Mouse (Mus musculus) C2C12 (cell line): ENCODE results near the gene Klf15. TPM values are rescaled to one million over a fixed set of nuclear protein-coding genes. Genes with fewer than 3 reads are reported as not detected.

Experiments
- H3K27me3 ChIP-seq: one replicate; pipeline ENCODE4 v1.6.1; 2011; ENCODE audit not compliant: control insufficient read depth, insufficient read depth, insufficient read length
- H3K36me3 ChIP-seq: one replicate; pipeline ENCODE4 v1.6.1; 2011; ENCODE audit not compliant: control insufficient read depth, insufficient read depth
- H3K4me3 ChIP-seq: one replicate; pipeline ENCODE4 v1.5.1; 2011; ENCODE audit warnings: mild to moderate bottlenecking, control low read depth; ENCODE audit not compliant: poor library complexity, insufficient read depth, severe bottlenecking
- H3K79me2 ChIP-seq: one replicate; pipeline ENCODE4 v1.6.1; 2011; ENCODE audit not compliant: control insufficient read depth, insufficient read depth
- H3K79me3 ChIP-seq: one replicate; pipeline ENCODE4 v1.6.1; 2011; ENCODE audit warnings: low read depth, control low read depth
- H3ac ChIP-seq: one replicate; pipeline ENCODE3; 2011; ENCODE audit warnings: low read depth; ENCODE audit not compliant: control insufficient read depth, insufficient read length
- CEBPB ChIP-seq: IDR thresholded peaks from one replicate; pipeline ENCODE4 v1.6.1; 2011; ENCODE audit warnings: low read depth, mild to moderate bottlenecking, control low read depth, moderate library complexity
- CTCF ChIP-seq: IDR thresholded peaks from one replicate; pipeline ENCODE4 v1.5.1; 2011; ENCODE audit not compliant: control insufficient read depth, insufficient read depth, insufficient read length
- FOSL1 ChIP-seq: IDR thresholded peaks from one replicate; pipeline ENCODE4 v1.8.0; 2011; ENCODE audit warnings: mild to moderate bottlenecking, low read length; ENCODE audit not compliant: poor library complexity, insufficient read depth, severe bottlenecking
- MAX ChIP-seq: IDR thresholded peaks from one replicate; pipeline ENCODE4 v1.6.1; 2011; ENCODE audit warnings: mild to moderate bottlenecking, control low read depth
- MYOD1 ChIP-seq: IDR thresholded peaks from one replicate; pipeline ENCODE4 v1.6.1; 2011; ENCODE audit warnings: low read depth; ENCODE audit not compliant: control insufficient read depth, insufficient read length
- MYOG ChIP-seq: IDR thresholded peaks from one replicate; pipeline ENCODE4 v1.6.1; 2011; ENCODE audit not compliant: control insufficient read depth, insufficient read length; ENCODE audit errors: extremely low read depth
- USF1 ChIP-seq: IDR thresholded peaks from one replicate; pipeline ENCODE4 v1.6.1; 2011; ENCODE audit warnings: low read depth, mild to moderate bottlenecking, control low read depth, moderate library complexity
- polyA plus RNA-seq: library from polyadenylated mRNA; unstranded; fragments of >200 nt; fragmentation: generic; extraction: Trizol; gene quantifications from one replicate; pipeline ENCODE4 v1.2.1, GENCODE M21; 2012; ENCODE audit warnings: missing spikeins

The Klf15 gene
- polyA plus RNA-seq, 1 experiment: not detected

GRCm38 (mm10) chr6:90461771-90462170 lies 605 bp upstream of the Klf15 start:
- Histone ChIP-seq H3K79me3 (no peaks in the 10 kb centered on the region), H3K36me3 (no peaks in the 10 kb centered on the region), H3K27me3 (peaks cover 38% of the 10 kb centered on the region), H3K4me3 (no peak overlapping the region), H3ac (no peak overlapping the region), H3K79me2 (no peaks in the 10 kb centered on the region)
- TF ChIP-seq MYOG: no peak
- no peak for TF ChIP-seq CTCF
- no peak for TF ChIP-seq CEBPB
- no peak for TF ChIP-seq USF1
- TF ChIP-seq MAX: no peak
- no peak for TF ChIP-seq MYOD1
- no peak for TF ChIP-seq FOSL1

DNA sequence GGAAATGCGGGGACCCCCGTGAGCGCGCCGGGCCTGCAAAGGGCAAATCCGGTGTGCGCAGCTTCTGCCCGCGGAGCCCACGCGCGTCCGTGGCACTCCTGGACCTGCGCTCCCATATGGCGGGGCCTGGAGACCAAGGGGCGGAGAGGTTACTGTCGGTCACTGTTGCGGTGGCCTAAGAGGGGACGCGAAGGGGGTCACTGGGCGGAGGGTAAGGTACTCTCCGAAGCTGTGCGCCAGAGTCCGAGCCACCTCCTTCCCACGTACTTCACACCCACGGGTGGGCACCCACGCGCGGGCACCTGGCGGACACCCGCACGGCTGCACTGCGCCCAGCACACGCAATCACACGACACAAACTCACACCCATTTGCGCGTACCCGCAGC lies 458 bp downstream of the Klf15 start:
- Histone ChIP-seq H3K27me3 (peaks cover 31% of the 10 kb centered on the region), H3K4me3 (no peak overlapping the region), H3K79me3 (no peaks in the 10 kb centered on the region), H3K79me2 (no peaks in the 10 kb centered on the region), H3ac (no peak overlapping the region), H3K36me3 (no peaks in the 10 kb centered on the region)
- TF ChIP-seq USF1 (no peak), CEBPB (no peak), CTCF (no peak), MYOG (no peak), MAX (no peak), FOSL1 (no peak), MYOD1 (no peak)

- Histone ChIP-seq H3K4me3 (no peak overlapping the region), H3K36me3 (no peaks in the 10 kb centered on the region), H3K79me3 (no peaks in the 10 kb centered on the region), H3K79me2 (no peaks in the 10 kb centered on the region), H3ac (no peak overlapping the region), H3K27me3 (peaks cover 31% of the 10 kb centered on the region)
- TF ChIP-seq USF1 (no peak), FOSL1 (no peak), MYOD1 (no peak), MAX (no peak), CTCF (no peak), MYOG (no peak), CEBPB (no peak)
These were observed 969 bp downstream of the Klf15 start for GRCm38 (mm10) chr6:90463228-90463862.

DNA sequence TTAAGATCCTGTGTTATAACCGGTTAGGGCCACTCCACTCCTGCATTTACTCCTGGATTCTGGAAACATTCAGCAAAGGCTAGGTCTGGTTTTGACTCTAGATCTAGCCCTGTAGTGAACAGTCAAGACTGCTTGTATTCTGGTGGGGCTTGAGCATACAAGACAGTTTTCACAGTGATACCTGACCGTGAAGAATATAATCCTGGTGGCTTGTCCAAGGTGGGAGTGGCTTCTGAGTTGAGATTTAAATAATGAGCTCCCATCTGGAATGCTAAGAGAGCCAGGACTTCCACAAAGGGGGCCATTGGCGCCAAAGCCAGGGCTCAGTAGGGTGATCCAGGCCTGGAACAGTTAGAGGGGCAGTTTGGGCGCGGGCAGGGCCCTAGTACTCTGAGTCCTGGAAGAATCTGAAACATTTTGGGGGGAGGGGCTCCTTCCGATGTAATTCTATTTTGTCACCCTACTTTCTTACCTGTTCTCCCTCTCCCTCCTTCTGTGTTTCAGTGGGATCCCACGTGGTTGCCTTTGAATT lies 1.6 kb downstream of the Klf15 start:
- H3K27me3 ChIP-seq: peaks cover 31% of the 10 kb centered on the region
- no peak for TF ChIP-seq MYOG
- TF ChIP-seq CTCF: no peak
- H3K79me2 ChIP-seq: no peaks in the 10 kb centered on the region
- no peaks in the 10 kb centered on the region for H3K36me3 ChIP-seq
- no peak overlapping the region for H3ac ChIP-seq
- H3K4me3 ChIP-seq: no peak overlapping the region
- H3K79me3 ChIP-seq: no peaks in the 10 kb centered on the region

DNA sequence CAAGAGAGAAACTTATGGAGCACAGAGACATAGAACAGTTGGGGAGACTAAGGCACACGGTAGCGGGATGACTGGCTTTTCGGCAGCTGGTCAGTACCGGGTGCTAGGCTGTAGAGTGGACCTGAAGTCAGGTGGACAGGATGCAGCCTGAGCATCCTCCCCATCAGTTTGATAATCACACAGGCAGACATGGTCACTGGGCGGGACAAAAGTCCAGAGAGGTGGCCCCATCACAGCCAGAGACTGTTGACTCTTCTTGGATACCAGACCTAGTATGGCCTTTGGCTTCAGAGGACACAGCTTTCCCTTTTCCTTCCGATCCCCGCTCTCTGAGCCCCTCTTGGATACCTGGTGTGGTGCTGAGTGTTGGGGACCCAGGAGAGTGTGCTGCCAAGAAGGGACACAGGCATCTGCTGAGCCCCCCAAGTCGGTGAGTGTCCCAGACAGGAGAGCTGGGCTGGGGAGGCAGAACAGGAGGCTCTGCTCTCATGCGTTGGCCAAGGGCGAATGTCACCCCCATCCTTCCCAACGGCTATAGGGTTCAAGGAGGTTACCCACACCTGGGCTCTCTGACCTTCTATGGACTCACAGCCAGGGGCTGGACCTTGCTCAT lies 2.8 kb downstream of the Klf15 start:
- no peaks in the 10 kb centered on the region for H3K79me2 ChIP-seq
- no peaks in the 10 kb centered on the region for H3K79me3 ChIP-seq
- no peaks in the 10 kb centered on the region for H3K36me3 ChIP-seq
- no peak overlapping the region for H3ac ChIP-seq
- H3K4me3 ChIP-seq: no peak overlapping the region
- peaks cover 32% of the 10 kb centered on the region for H3K27me3 ChIP-seq
- no peak for TF ChIP-seq MAX
- no peak for TF ChIP-seq MYOG
- no peak for TF ChIP-seq USF1
- TF ChIP-seq MYOD1: no peak
- no peak for TF ChIP-seq FOSL1
- TF ChIP-seq CTCF: no peak
- TF ChIP-seq CEBPB: no peak

- H3K79me2 ChIP-seq: no peaks in the 10 kb centered on the region
- TF ChIP-seq MAX: no peak
- no peak for TF ChIP-seq FOSL1
- peak; percentile 20 for TF ChIP-seq CEBPB
- no peak for TF ChIP-seq MYOG
- H3K4me3 ChIP-seq: no peak overlapping the region
- no peaks in the 10 kb centered on the region for H3K36me3 ChIP-seq
- peaks cover 28% of the 10 kb centered on the region for H3K27me3 ChIP-seq
- H3K79me3 ChIP-seq: no peaks in the 10 kb centered on the region
- H3ac ChIP-seq: no peak overlapping the region
These were observed 3.7 kb downstream of the Klf15 start for GRCm38 (mm10) chr6:90466079-90466478.
